Mouse (Mus musculus) left cerebral cortex, adult 2 months (tissue): ENCODE data around the gene Cnn3. TPM values are rescaled to one million over a fixed set of nuclear protein-coding genes. Genes with fewer than 3 reads are reported as not detected.

Experiments
- DNase-seq, 2 experiments: peaks; one replicate each; pipeline ENCODE4 v3.0.0; 2021 to 2022; ENCODE audit warnings: low spot score in 2 of 2, mixed read lengths in 1 of 2; ENCODE audit errors: extremely low spot score in 1 of 2
- H3K27ac ChIP-seq: fragments of 200-600 bp; 2 replicates; pipeline ENCODE4 v1.8.1; 2022
- H3K4me3 ChIP-seq: fragments of 200-600 bp; 2 replicates; pipeline ENCODE4 v1.8.1; 2022
- CTCF ChIP-seq: fragments of 200-600 bp; IDR thresholded peaks from 2 replicates; pipeline ENCODE4 v1.8.1; 2022; ENCODE audit warnings: antibody characterized with exemption, mild to moderate bottlenecking, moderate library complexity
- intact Hi-C: fragments of 180-260 bp; cut with DNase I; formaldehyde crosslinking; loops from one replicate; pipeline ENCODE4 v1.15.1; 2025
- total RNA-seq, 2 experiments: library from RNA; stranded (reverse); gene quantifications; 2 replicates each; pipeline ENCODE4 v1.2.3; 2021

Cnn3 gene
- total RNA-seq, 2 experiments from 2014 or later, result 61.0 to 64.7 TPM

DNA sequence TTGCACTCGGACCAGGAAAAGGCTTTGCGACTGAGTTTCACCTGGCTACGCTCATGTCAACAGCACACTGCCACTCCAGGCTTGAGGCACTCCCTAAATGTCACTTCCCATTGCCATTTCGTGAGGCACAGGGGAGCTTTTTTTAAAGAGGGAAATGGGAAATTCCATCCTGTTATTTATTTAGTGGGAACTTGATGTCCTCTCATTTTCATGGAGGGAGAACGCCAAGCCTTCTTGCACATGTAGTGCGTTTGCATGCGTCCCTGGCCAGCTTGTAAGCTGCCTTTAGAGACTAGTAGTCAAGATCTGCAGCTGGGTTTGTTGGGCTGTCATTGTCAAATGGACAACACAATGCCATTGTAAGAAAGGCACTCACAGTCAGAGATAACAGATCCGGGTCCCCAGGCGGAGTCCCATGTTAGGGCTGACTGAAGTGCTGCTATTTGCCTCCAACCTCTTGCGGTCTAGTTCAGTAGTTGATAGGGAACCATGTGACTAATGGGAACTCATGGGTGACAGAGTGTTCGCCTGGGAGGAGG, 13.4 kb downstream of the Cnn3 start:
- intact Hi-C loops, result no loop called here

GRCm38 (mm10) chr3:121441504-121441903, 15.2 kb downstream of the Cnn3 start:
- H3K4me3 ChIP-seq, result no peak overlapping the region
- intact Hi-C loops, result no loop called here
- no peak overlapping the region for H3K27ac ChIP-seq
- no peak for DNase-seq
- TF ChIP-seq CTCF, result no peak

More for the DNA sequence above, 13.4 kb downstream of the Cnn3 start:
- TF ChIP-seq CTCF, result no peak
- H3K27ac ChIP-seq, result no peak overlapping the region
- H3K4me3 ChIP-seq, result no peak overlapping the region
- no peak for DNase-seq

GRCm38 (mm10) chr3:121442288-121442687, 16.0 kb downstream of the Cnn3 start:
- Histone ChIP-seq H3K4me3 (no peak overlapping the region), H3K27ac (no peak overlapping the region)
- no peak for TF ChIP-seq CTCF
- DNase-seq, result no peak
- intact Hi-C loops, result no loop called here

DNA sequence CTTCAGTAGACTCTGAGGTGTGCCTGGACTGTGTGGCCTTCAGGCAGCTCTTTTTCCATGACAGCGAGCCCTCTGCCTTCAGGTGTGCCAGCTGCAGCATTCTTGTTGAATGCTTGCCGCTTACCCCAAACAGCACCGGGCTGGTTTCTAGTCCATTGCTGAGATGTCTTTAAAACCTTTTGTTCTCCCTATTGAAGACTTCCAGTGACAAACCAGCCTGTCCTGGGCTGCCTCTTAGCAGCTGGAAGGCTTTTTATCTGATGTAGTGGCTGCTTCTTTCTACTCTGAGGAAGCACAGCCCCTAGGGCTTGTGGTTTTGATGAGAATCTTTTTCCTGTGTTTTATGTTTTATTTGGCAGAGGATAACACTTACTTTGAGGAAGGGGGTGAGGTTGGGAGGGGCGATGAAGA, 17.6 kb downstream of the Cnn3 start:
- TF ChIP-seq CTCF, result no peak
- Histone ChIP-seq H3K4me3 (no peak overlapping the region), H3K27ac (no peak overlapping the region)
- DNase-seq, result no peak
- intact Hi-C loops, result no loop called here

DNA sequence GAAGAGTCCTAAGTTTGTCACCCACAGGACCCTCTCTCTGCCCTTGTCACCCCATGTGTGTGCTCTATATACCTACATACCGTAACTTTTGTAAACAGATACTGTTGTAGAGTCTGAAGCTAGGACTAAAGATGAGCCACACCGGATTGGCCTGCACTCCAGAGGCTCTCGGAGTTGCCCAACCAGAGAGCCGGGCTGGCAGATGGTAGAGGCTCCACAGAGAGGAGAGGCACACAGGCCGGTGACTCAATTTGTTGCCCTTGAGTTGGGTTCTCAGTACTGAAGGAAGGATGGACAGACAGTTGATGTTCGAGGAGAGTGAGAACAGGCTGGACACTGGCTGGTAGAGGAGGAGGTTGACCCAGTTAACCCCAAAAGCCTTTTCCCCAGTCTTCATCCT, 18.1 kb downstream of the Cnn3 start:
- intact Hi-C loops, result no loop called here
- no peak overlapping the region for H3K27ac ChIP-seq
- no peak overlapping the region for H3K4me3 ChIP-seq
- no peak for DNase-seq
- TF ChIP-seq CTCF, result no peak

DNA sequence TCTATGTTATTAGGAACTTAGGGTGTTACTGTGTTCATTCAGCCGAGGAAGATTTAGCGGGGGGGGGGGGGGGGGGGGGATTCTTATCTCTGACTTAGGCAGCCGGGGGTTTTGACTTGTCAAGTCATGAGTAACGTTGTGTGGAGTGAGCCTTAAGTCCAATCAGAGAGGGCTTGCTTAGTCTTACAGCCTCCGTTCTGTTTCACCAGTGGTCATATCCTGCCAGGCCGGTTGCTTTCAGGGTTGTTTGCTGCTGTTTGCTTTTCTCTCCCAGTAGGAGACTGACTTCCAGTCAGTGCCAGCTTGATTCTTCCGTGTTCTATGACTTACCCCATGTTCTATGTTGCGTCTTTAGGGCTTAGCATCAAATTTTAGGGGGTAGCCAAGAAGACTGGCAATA, 20.2 kb downstream of the Cnn3 start:
- no peak for TF ChIP-seq CTCF
- intact Hi-C loops, result no loop called here
- Histone ChIP-seq H3K27ac (no peak overlapping the region), H3K4me3 (no peak overlapping the region)
- DNase-seq, result no peak

GRCm38 (mm10) chr3:121448029-121448468, 21.8 kb downstream of the Cnn3 start:
- no peak for TF ChIP-seq CTCF
- no peak overlapping the region for H3K27ac ChIP-seq
- DNase-seq, result no peak
- intact Hi-C loops, result no loop called here
- no peak overlapping the region for H3K4me3 ChIP-seq

DNA sequence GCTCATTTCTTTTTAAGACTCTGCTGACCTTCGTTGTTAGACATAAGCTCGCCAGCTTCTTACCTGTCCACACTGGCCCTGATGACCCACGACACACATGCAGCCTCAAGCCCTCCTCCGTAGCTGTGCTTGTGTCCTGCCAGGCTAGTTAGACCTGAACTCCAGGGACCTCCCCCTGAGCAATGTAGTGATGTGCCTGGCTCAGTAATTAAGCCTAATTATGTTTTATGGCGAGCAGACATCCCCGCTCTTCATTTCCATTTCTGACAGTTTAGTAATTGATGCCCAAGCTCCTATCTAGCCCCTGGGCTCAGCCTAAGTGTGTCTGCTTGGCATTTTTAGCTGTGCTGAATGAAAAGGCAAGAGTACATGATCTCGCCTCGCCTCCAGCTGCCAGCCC, 22.3 kb downstream of the Cnn3 start:
- intact Hi-C loops, result no loop called here
- no peak overlapping the region for H3K27ac ChIP-seq
- DNase-seq, result no peak
- no peak for TF ChIP-seq CTCF
- H3K4me3 ChIP-seq, result no peak overlapping the region

GRCm38 (mm10) chr3:121449527-121449926, 23.2 kb downstream of the Cnn3 start:
- no peak overlapping the region for H3K27ac ChIP-seq
- H3K4me3 ChIP-seq, result no peak overlapping the region
- no peak for DNase-seq
- intact Hi-C loops, result no loop called here
- TF ChIP-seq CTCF, result no peak

DNA sequence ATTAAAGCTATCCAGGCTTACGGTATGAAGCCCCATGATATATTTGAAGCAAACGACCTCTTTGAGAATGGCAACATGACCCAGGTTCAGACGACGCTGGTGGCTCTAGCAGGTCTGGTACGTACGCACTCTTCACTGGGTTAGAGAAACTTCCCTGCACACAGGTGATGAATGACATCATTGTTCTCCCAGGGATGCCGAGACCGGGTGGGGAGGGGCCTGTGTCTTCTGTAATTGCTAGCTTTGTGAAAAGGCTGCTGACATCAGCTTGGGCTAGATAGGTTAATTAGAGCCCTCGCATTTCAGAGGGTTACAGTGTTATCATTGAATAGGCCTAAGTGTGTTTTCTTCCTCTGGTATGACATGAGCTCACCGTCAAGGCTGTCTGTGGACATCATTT, 25.1 kb downstream of the Cnn3 start:
- H3K27ac ChIP-seq, result no peak overlapping the region
- no peak for TF ChIP-seq CTCF
- intact Hi-C loops, result no loop called here
- no peak overlapping the region for H3K4me3 ChIP-seq
- DNase-seq, result no peak

DNA sequence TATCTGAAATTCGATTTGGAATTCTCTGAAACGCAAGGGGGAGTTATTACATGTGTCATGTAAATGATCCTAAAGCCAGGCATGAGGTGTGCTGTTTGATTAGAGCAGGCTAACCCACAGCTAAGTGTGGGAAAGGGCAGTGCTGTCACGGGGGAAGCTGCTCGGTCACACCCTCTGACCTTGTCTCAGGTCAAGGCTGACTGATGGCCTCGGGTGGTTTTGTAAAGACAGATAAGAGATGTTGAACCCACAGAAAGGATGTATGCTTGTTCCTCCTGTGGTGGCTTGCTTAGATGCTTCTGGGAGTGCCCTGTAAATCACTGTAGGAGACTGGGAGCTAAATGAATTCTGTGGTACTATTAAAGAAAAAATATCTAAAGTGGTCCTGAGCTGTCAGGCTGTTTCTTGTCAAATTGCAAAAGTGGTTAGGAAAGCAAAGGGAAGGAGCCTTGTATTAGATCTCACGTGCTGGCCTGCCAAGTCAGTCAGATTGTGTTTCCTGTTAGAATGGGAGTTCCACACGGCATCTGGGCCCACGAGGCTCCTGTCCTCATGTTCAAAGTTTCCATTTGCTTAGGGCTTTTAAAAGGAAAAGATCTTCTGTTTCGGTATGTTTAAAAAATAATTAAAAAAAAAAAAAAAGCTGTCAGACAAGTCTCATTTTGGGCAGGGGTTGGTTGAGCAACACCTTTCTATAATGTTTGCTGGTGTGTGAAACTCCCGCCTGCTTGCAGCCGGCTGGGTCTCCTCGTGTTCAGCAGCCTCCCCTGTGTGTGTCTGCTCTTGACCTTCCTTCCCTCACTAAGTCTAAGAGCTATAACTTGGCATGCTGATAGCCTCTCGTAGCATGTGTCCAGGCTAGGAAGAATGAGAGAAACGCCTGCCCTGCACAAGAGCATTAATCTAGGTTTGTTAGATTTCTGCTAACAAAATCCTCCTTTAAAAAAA, 32.5 kb downstream of the Cnn3 start:
- DNase-seq, result no peak
- H3K4me3 ChIP-seq, result no peak overlapping the region
- no peak for TF ChIP-seq CTCF
- no peak overlapping the region for H3K27ac ChIP-seq
- intact Hi-C loops, result no loop called here

- Histone ChIP-seq H3K27ac (no peak overlapping the region), H3K4me3 (no peak overlapping the region)
- no peak for DNase-seq
- no peak for TF ChIP-seq CTCF
- intact Hi-C loops, result no loop called here
Measured at GRCm38 (mm10) chr3:121460473-121461193, 34.3 kb downstream of the Cnn3 start.
